Mouse (Mus musculus): ENCODE measurements around the gene Rhbdl2.

DNA sequence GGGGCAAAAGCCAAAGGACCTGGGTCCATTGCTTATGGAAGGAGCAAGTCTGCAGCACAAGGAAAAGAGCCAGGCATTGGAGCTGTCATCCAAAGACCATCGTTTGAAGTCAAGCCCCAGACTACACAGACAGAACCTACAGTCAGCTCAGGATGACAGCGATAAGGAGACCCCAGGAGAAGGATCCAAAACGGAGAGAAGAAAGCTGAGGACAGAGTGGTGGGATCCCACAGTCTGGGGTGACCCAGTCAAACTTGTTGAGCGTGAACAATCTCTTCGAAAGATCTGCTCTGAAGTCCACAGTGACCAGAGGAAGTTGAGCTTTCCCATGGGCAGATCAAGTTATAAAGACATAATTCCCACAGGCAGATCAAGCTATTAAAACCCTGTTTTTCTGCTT is 72.9 kb downstream of the Rhbdl2 start:
- TF ChIP-seq ZNF384 (IDR thresholded peaks at IDR 0.05; ENCODE audit: low read depth, low read length) (no peak), HCFC1 (IDR thresholded peaks at IDR 0.05; ENCODE audit: borderline replicate concordance, insufficient read depth, low read length) (no peak), CHD2 (IDR thresholded peaks at IDR 0.05; ENCODE audit: low read depth, low read length) (no peak), MAFK (IDR thresholded peaks at IDR 0.05; ENCODE audit: insufficient read depth, low read depth, low read length) (no peak)
